Mouse (Mus musculus) liver, embryonic 14.5 days (tissue): ENCODE results near the gene Lrmda. TPM values are rescaled to one million over a fixed set of nuclear protein-coding genes. Genes with fewer than 3 reads are reported as not detected.

ENCODE experiments used
- ATAC-seq: fragments of 200-750 bp; cut with Nextera tagmentation; 2 replicates; pipeline ENCODE4 v1.8.0; 2017; ENCODE audit warnings: moderate number of reproducible peaks, mild to moderate bottlenecking, moderate library complexity; ENCODE audit not compliant: insufficient read depth
- DNase-seq, 3 experiments: peaks; one replicate each; pipeline ENCODE4 v3.0.0-alpha.2; 2012 to 2013; ENCODE audit warnings: low read depth in 3 of 3, low spot score in 3 of 3
- H3K27ac ChIP-seq: fragments of 300-500 bp; sonication (generic); 2 replicates; pipeline ENCODE4 v1.5.1; 2014; ENCODE audit warnings: moderate library complexity, mild to moderate bottlenecking, control low read depth, inconsistent platforms
- H3K27me3 ChIP-seq: fragments of 300-500 bp; sonication (generic); 2 replicates; pipeline ENCODE4 v1.6.1; 2014; ENCODE audit warnings: mild to moderate bottlenecking, low read length, moderate library complexity; ENCODE audit not compliant: control insufficient read depth, insufficient read depth
- H3K36me3 ChIP-seq: fragments of 300-500 bp; sonication (generic); replicated peaks from 2 replicates; pipeline ENCODE4 v1.6.1; 2014; ENCODE audit warnings: low read depth; ENCODE audit not compliant: control insufficient read depth, insufficient read depth
- H3K4me1 ChIP-seq, 2 experiments: fragments of 200-500 bp in 1 of 2; fragments of 300-500 bp in 1 of 2; sonication (generic) in 1 of 2; replicated peaks; 2 replicates each; pipeline ENCODE4 v1.6.1; 2012 to 2014; ENCODE audit warnings: antibody characterized with exemption in 1 of 2, inconsistent platforms in 1 of 2, low read length in 1 of 2; ENCODE audit not compliant: control insufficient read depth in 2 of 2, insufficient read depth in 2 of 2
- H3K4me2 ChIP-seq: fragments of 300-500 bp; sonication (generic); 2 replicates; pipeline ENCODE4 v1.6.1; 2014; ENCODE audit warnings: low read depth, mild to moderate bottlenecking, control low read depth, moderate library complexity
- H3K4me3 ChIP-seq, 2 experiments: fragments of 200-500 bp in 1 of 2; fragments of 300-500 bp in 1 of 2; sonication (generic) in 1 of 2; 2 replicates each; pipeline ENCODE4 v1.5.1; 2012 to 2014; ENCODE audit warnings: low read depth in 2 of 2, low read length in 2 of 2, mild to moderate bottlenecking in 2 of 2, control low read depth in 1 of 2, inconsistent platforms in 1 of 2, moderate library complexity in 1 of 2; ENCODE audit not compliant: insufficient read depth in 1 of 2
- H3K9ac ChIP-seq: fragments of 300-500 bp; sonication (generic); replicated peaks from 2 replicates; pipeline ENCODE4 v1.6.1; 2014; ENCODE audit warnings: mild to moderate bottlenecking, control low read depth, moderate library complexity
- H3K9me3 ChIP-seq: fragments of 300-500 bp; sonication (generic); 2 replicates; pipeline ENCODE4 v1.6.1; 2016; ENCODE audit warnings: low read length, mixed read lengths; ENCODE audit not compliant: control insufficient read depth
- CTCF ChIP-seq: IDR thresholded peaks from 2 replicates; pipeline ENCODE4 v1.5.1; 2016; ENCODE audit warnings: antibody characterized with exemption, low read depth, control low read depth
- EP300 ChIP-seq: IDR thresholded peaks from 2 replicates; pipeline ENCODE4 v1.6.1; 2016; ENCODE audit warnings: antibody characterized with exemption, low read depth
- WGBS: fragments of 180-500 bp; shearing (Covaris S2); extraction: QIAGEN DNeasy Blood & Tissue Kit; methylation state at CpG from one replicate; pipeline ENCODE4 v1.1.7; 2014; ENCODE audit not compliant: insufficient replicate concordance; 5-methylcytosine and 5-hydroxymethylcytosine counted together
- polyA plus RNA-seq, 2 experiments: library from polyadenylated mRNA; depleted of rRNA in 1 of 2; stranded (reverse) in 1 of 2; unstranded in 1 of 2; fragments of >200 nt; fragmentation: Nextera tagmentation in 1 of 2; extraction: Ambion mirVana in 1 of 2; gene quantifications; 2 replicates each; pipeline versions ENCODE4 v1.2.1 to v1.2.3; 2012 to 2014

The Lrmda gene
- polyA plus RNA-seq, 2 experiments: 0.18 to 0.22 TPM

GRCm38 (mm10) chr14:21983950-21984730, 35.4 kb upstream of the Lrmda start:
- Histone ChIP-seq H3K9me3 (no peaks in the 10 kb centered on the region), H3K36me3 (no peaks in the 10 kb centered on the region), H3K4me1 (no peaks in the 10 kb centered on the region), H3K27ac (no peak overlapping the region), H3K27me3 (peaks cover 77% of the 10 kb centered on the region), H3K4me2 (peak overlapping the region; percentile 52; the same call in 1 of the 2 replicates), H3K9ac (no peak overlapping the region), H3K4me3 (peak overlapping the region in 1 of 2 experiments; percentile 23; a peak in 1 of 4 replicates)
- 9% methylated on average over 18 of the region's 18 CpGs for WGBS
- DNase-seq (no peak), ATAC-seq (no peak)
- TF ChIP-seq CTCF (no peak), EP300 (no peak)

GRCm38 (mm10) chr14:21984757-21985425, 34.6 kb upstream of the Lrmda start:
- Histone ChIP-seq H3K4me2 (peak overlapping the region; percentile 52), H3K9ac (no peak overlapping the region), H3K4me3 (peak overlapping the region; percentile 23 to 50; a peak in 3 of 4 replicates), H3K27ac (no peak overlapping the region), H3K9me3 (no peaks in the 10 kb centered on the region), H3K27me3 (peaks cover 84% of the 10 kb centered on the region), H3K36me3 (no peaks in the 10 kb centered on the region), H3K4me1 (no peaks in the 10 kb centered on the region)
- ATAC-seq: no peak
- DNase-seq: no peak
- WGBS: 2% methylated on average over 49 of the region's 49 CpGs
- no peak for TF ChIP-seq EP300
- no peak for TF ChIP-seq CTCF

- H3K27me3 ChIP-seq: peaks cover 90% of the 10 kb centered on the region
These were observed 34.0 kb upstream of the Lrmda start for GRCm38 (mm10) chr14:21985426-21985931.

GRCm38 (mm10) chr14:21985981-21986732, 33.4 kb upstream of the Lrmda start:
- H3K9me3 ChIP-seq: no peaks in the 10 kb centered on the region
- peak in 1 of 3 experiments; percentile 36 for DNase-seq
- H3K4me2 ChIP-seq: peak overlapping the region; percentile 52
- WGBS: under 1% methylated on average over 62 of the region's 62 CpGs
- ATAC-seq: peak; percentile 15; the same call in 1 of the 2 replicates
- H3K4me3 ChIP-seq: peak overlapping the region; percentile 43 to 50
- TF ChIP-seq CTCF (peak; percentile 54), EP300 (no peak)
- no peaks in the 10 kb centered on the region for H3K36me3 ChIP-seq
- H3K27ac ChIP-seq: no peak overlapping the region
- H3K9ac ChIP-seq: no peak overlapping the region; the same call in 1 of the 2 replicates
- no peaks in the 10 kb centered on the region for H3K4me1 ChIP-seq
- H3K27me3 ChIP-seq: peaks cover 94% of the 10 kb centered on the region

More at GRCm38 (mm10) chr14:21985426-21985931, 34.0 kb upstream of the Lrmda start:
- H3K4me1 ChIP-seq: no peaks in the 10 kb centered on the region
- TF ChIP-seq EP300 (no peak), CTCF (no peak)
- peak overlapping the region; percentile 23 to 50; a peak in 3 of 4 replicates for H3K4me3 ChIP-seq
- no peak overlapping the region for H3K27ac ChIP-seq
- no peaks in the 10 kb centered on the region for H3K9me3 ChIP-seq
- peak overlapping the region; percentile 52 for H3K4me2 ChIP-seq
- 2% methylated on average over 37 of the region's 37 CpGs for WGBS
- H3K36me3 ChIP-seq: no peaks in the 10 kb centered on the region
- DNase-seq: no peak
- no peak overlapping the region for H3K9ac ChIP-seq
- ATAC-seq: no peak
